Mouse (Mus musculus): ENCODE measurements around the gene Abca3.
A peak's percentile ranks its signal among the peaks of the same experiment; 100 is the strongest.
"Not testable (repeated sequence)": the region's sequence is repeated elsewhere in the genome, so short reads cannot be mapped to it uniquely, and the experiment has no call there.

Gene Abca3

GRCm38 (mm10) chr17:24378496-24378895, 26.7 kb downstream of the Abca3 start:
- DNase-seq (ENCODE audit: extremely low read depth, insufficient read length, low spot score) = no peak

DNA sequence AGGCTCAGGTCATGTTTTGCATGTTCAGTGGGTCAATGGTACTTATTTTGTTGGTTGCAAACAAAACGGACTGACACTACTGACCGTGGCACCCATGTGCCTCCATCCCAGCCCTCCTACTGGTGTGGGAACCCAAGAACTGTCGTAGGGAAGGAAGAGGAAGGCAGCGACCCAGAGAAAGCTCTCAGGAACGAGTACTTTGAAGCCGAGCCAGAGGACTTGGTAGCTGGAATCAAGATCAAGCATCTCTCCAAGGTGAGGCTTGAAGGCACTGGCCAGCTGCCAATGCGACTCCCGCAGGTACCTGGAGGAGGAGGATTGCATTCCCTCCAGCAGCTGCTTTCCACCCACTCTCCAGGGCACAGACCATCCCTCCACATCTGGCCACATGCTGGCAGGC, 32.0 kb downstream of the Abca3 start:
- DNase-seq (ENCODE audit: extremely low read depth, insufficient read length, low spot score) = no peak

GRCm38 (mm10) chr17:24388711-24389110, 37.0 kb downstream of the Abca3 start:
- DNase-seq (ENCODE audit: extremely low read depth, insufficient read length, low spot score) = no peak

DNA sequence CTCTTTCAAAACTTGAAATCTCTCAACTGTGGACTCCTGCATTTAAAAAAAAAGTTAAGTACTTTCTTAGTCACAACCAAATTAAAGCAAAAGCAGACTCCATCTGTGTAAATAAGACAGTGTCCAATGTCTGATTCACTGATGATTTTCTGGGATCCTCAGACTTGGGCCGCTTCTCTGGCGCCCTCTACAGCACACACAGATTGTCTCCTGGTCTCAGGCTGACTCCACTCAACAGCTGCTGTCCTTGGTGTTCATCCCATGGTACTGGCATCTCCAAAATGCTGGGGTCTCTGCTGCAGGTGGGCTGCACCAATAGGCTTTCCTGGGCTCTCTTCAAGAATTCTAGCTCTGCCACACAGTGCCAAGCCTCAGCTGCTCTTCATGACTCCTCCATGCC, 38.1 kb downstream of the Abca3 start:
- no peak for DNase-seq (ENCODE audit: extremely low read depth, insufficient read length, low spot score)

GRCm38 (mm10) chr17:24391149-24391548, 39.4 kb downstream of the Abca3 start:
- no peak for DNase-seq (ENCODE audit: extremely low read depth, insufficient read length, low spot score)

DNA sequence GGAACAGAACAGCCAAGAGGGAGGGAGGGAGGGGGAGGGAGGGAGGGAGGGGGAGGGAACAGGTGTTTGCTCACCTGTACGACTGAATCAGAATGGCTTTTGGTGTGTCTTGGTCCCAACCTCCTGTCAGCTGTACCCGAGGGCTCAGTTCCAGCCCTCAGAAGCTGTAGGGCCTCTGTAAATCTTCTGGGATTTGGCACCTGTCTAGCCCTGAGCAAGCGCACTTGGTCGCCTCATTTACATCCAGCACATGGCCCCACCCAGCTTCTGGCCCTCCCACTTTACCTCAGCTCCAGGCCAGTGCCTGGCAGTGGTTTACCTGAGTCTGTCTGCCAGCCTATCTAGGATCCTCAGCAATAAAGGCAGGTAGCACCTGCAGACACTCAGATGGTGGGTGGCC, 41.8 kb downstream of the Abca3 start:
- no peak for DNase-seq (ENCODE audit: extremely low read depth, insufficient read length, low spot score)

GRCm38 (mm10) chr17:24394456-24394855, 42.7 kb downstream of the Abca3 start:
- DNase-seq (ENCODE audit: extremely low read depth, insufficient read length, low spot score) = no peak

GRCm38 (mm10) chr17:24402371-24402770, 50.6 kb downstream of the Abca3 start:
- DNase-seq (ENCODE audit: extremely low read depth, insufficient read length, low spot score) = no peak

GRCm38 (mm10) chr17:24407116-24407803, 55.5 kb downstream of the Abca3 start:
- DNase-seq (ENCODE audit: extremely low read depth, insufficient read length, low spot score) = no peak

DNA sequence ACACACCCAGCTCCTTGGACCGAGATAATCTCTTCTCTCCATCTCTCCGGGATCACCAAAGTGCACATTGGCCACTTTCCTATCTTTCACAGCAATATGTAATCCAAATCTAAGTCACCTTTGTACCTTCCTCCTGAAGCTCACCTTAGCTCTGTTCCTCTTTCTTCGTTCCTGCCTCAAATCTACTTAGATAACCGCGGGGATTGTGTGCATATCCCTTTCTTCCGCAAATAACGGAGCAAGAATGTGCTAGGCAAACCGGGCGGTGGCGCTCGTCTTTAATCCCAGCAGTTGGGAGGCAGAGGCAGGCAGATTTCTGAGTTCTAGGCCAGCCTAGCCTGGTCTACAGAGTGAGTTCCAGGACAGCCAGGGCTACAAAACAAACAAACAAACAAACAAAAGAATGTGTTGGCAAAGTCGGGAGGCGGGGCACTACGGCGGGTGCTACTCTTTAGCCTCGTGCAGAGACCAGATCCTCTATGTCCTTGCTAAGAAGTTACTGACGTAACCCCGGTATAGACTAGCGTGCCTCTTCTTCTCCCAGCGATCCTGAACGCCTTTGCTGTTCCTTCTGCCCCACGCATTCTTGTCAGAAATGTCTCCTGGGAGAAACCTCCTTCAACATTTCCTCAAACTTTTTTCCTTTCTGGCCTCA, 61.9 kb downstream of the Abca3 start:
- DNase-seq (ENCODE audit: extremely low read depth, insufficient read length, low spot score) = no peak

GRCm38 (mm10) chr17:24414230-24414976, 62.7 kb downstream of the Abca3 start, which contains the start of gene Rnps1:
TSS of gene Rnps1 (plus strand) at chr17:24414565.
- DNase-seq (ENCODE audit: extremely low read depth, insufficient read length, low spot score) = peak; percentile 100

DNA sequence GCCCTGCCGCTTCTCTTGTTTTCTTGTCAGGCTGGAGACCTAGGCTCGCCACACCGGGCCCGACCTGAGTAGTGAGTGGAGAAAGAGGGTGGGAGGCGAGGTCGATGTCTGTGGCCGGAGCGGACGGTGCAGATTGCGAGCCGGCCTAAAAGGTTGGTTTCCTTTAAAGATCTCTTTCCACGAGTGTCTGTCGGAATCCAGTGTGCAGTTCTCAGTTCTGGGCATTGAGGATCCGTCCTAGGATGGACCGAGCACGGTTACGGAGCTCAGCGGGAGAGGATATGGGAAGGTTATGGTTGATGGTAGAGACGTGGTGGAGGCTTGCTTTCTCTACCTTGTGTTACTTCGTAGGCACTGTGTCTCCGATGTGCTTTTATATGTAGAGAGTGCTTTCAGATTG, 63.3 kb downstream of the Abca3 start:
- DNase-seq (ENCODE audit: extremely low read depth, insufficient read length, low spot score) = no peak

GRCm38 (mm10) chr17:24416051-24416652, 64.4 kb downstream of the Abca3 start:
- DNase-seq (ENCODE audit: extremely low read depth, insufficient read length, low spot score) = no peak

- DNase-seq (ENCODE audit: extremely low read depth, insufficient read length, low spot score) = no peak
Measured at GRCm38 (mm10) chr17:24423114-24423513, 71.4 kb downstream of the Abca3 start.

DNA sequence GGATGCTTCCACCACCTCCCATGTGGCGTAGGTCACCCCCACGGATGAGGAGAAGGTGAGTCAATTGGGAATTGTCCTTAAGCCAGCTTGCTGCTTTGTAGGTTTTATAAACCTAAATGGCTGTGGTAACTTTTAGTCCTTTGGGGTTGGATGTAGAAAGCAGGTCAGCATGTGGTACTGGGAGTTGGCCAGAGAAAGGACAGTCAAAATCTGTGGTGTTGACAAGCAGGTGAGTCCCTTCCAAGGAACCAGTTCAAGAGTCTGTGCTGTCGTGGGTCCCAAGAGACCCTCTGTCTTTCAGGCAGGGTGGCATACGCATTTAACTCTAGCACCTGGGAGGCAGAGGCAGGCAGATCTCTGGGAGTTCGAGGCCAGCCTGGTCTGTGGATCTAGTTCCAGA, 72.7 kb downstream of the Abca3 start:
- no peak for DNase-seq (ENCODE audit: extremely low read depth, insufficient read length, low spot score)

DNA sequence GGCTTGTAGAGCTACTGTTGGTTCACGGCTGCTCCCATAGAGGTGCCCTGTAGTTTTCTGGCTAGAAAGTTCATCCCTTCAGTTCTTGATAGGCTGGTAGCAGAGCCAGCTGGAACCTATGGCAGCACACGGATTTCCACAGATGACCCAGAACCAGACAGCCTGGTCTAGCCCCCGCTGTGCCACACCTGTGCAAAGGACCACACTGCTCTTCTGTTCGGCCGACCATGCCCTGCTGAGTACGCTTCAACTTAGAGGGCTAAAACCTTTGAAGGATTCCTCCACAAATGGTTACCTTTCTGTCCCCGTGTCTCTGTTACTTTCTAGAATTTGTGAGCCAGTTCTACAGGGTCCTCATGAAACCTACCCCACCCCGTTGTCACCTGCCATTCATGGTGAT, 73.6 kb downstream of the Abca3 start:
- DNase-seq (ENCODE audit: extremely low read depth, insufficient read length, low spot score) = not testable (repeated sequence)

DNA sequence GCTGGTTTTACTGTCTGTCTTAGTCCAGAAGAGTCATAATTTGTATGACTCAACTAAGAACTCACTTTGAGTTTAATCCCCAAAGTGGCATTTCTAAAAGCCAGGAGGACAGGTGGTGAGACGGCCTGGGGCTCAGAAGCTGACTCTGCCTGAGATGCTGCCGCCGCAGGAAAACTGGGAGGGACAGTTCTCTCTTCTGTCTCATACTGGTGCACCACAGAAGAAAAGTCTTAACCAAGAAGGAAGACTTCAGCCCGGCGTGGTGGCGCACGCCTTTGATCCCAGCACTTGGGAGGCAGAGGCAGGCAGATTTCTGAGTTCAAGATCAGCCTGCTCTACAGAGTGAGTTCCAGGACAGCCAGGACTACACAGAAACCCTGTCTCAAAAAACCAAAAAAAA, 74.2 kb downstream of the Abca3 start:
- no peak for DNase-seq (ENCODE audit: extremely low read depth, insufficient read length, low spot score)

GRCm38 (mm10) chr17:24426471-24427169, 74.9 kb downstream of the Abca3 start, which contains the start of gene Eci1:
TSS of gene Eci1 (plus strand) at chr17:24426641.
- peak; percentile 97 for DNase-seq (ENCODE audit: extremely low read depth, insufficient read length, low spot score)

GRCm38 (mm10) chr17:24427170-24427557, 75.4 kb downstream of the Abca3 start:
- DNase-seq (ENCODE audit: extremely low read depth, insufficient read length, low spot score) = peak; percentile 36

DNA sequence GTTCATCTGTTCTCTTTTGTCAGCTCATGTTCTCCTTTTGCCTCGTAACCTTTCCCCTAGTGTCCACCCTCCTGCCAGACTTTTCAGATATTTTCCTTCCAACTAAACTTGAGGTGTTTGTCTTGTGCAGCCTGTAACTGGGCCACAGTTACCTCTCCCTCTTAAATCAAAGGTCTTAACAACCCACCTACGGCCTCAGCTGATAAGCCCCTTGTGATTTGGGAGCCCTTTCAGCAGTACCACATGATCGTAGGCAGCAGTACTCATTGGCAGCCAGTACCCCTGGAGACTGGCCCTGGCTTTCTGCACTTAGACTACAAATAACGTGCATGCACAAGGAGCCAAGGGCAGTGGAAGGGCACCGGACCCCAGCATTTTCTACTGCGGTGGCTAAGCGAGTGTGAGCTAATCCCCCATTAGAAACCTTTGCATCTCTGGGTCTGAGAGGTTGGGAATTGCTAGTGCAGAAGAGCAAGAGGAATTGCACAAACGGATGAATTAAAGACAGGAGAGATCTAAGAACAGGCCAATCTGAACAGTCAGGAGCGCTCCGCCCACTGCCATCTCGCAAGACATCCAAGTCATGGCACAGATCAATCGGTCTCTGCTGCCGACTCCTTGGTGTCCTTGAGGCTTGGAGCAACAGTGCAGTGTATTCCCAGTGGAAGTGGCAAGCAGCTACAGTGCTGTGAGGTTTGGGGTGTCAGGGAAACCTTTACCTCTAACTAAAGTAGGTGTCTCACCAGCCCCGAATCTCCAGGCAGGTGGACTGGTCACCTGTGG, 77.6 kb downstream of the Abca3 start:
- no peak for DNase-seq (ENCODE audit: extremely low read depth, insufficient read length, low spot score)

All from 3134 (cell line).